Mouse (Mus musculus) macrophage (primary cell): Measurements from ENCODE around the gene Ucn2. TPM values are rescaled to one million over a fixed set of nuclear protein-coding genes. Genes with fewer than 3 reads are reported as not detected.

Experiments
- H3K27ac ChIP-seq: fragments of 350-480 bp; formaldehyde crosslinking; 2 replicates; pipeline ENCODE4 v1.9.0; 2021
- H3K36me3 ChIP-seq: fragments of 350-480 bp; formaldehyde crosslinking; 2 replicates; pipeline ENCODE4 v1.9.0; 2021; ENCODE audit errors: inconsistent target
- H3K4me3 ChIP-seq: fragments of 350-480 bp; formaldehyde crosslinking; 2 replicates; pipeline ENCODE4 v1.9.0; 2021; ENCODE audit errors: inconsistent target
- H3K79me2 ChIP-seq: fragments of 350-480 bp; formaldehyde crosslinking; 2 replicates; pipeline ENCODE4 v1.9.0; 2021; ENCODE audit errors: inconsistent target
- WGBS: methylation state at CpG from one replicate; pipeline ENCODE4 v1.1.7; 2026; ENCODE audit warnings: inconsistent platforms; ENCODE audit not compliant: missing documents; 5-methylcytosine and 5-hydroxymethylcytosine counted together
- polyA plus RNA-seq: library from polyadenylated mRNA; stranded (reverse); fragments of 250-400 nt; gene quantifications from 3 replicates; pipeline ENCODE4 v1.2.4, GENCODE M21; 2018; ENCODE audit warnings: inconsistent platforms

The Ucn2 gene
- polyA plus RNA-seq, 1 experiment from 2014 or later = not detected

DNA sequence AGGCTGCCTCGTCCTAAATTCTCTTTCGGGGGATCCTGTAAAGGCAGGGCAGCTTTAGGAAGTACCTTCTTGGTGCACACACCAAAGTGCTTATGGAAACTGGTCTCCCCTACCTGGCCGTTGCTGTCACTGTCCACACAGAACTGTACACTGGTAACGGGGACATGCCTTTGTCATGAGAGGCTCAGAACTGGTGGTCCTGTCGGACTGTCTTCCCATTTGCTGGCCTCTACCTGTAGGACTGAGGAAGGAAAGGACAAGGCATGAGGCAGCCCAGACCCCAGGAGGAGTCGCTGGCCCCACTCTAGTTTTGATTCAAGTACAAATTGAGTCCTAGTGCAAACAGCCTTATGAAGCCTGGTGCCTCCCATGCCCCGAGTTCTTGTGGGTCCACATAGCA, 45.2 kb downstream of the Ucn2 start:
- no peaks in the 10 kb centered on the region for H3K79me2 ChIP-seq
- H3K4me3 ChIP-seq = no peak overlapping the region
- H3K27ac ChIP-seq = no peak overlapping the region
- H3K36me3 ChIP-seq = peaks cover 41% of the 10 kb centered on the region; the same call in 1 of the 2 replicates
- 93% methylated on average over 7 of the region's 7 CpGs for WGBS

DNA sequence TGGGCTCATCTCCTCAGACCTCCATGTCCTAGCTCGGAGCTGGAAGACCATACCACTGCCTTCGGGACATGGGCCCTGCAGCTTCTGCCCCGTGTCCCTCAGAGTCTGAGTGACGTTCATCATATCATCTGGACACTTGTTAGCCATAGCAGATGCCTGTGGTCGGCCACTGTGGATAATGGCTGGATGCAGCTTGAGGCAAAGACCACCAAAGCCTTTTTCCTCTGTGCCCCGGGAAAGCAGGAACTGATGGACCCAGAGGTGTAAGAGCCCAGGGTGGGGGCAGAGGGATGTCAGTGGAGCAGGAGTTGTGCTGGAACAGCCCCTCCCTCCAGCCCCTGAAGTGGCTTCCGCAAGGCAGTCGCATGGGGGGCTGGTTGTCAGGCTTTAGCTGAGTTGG, 45.9 kb downstream of the Ucn2 start:
- H3K79me2 ChIP-seq = no peaks in the 10 kb centered on the region
- 99% methylated on average over 8 of the region's 8 CpGs for WGBS
- H3K27ac ChIP-seq = no peak overlapping the region
- peaks cover 37% of the 10 kb centered on the region; the same call in 1 of the 2 replicates for H3K36me3 ChIP-seq
- no peak overlapping the region for H3K4me3 ChIP-seq

GRCm38 (mm10) chr9:109032435-109032834, 46.6 kb downstream of the Ucn2 start:
- H3K4me3 ChIP-seq = no peak overlapping the region
- whole genome bisulfite sequencing = 78% methylated on average over 6 of the region's 6 CpGs
- no peak overlapping the region for H3K27ac ChIP-seq
- H3K79me2 ChIP-seq = no peaks in the 10 kb centered on the region
- peaks cover 30% of the 10 kb centered on the region; the same call in 1 of the 2 replicates for H3K36me3 ChIP-seq

Other genes starting within 250 kb of the Ucn2 start
- gene Ip6k2, start 202.2 kb upstream of the Ucn2 start, polyA plus RNA-seq = 21.7 to 28.6 TPM (median 24.7 TPM) in 3 replicates
- 10.6 to 19.3 TPM (median 11.4 TPM) in 3 replicates for gene Nckipsd, start 177.6 kb upstream of the Ucn2 start, polyA plus RNA-seq
- gene Celsr3, start 159.7 kb upstream of the Ucn2 start, polyA plus RNA-seq = 0.53 to 1.2 TPM (median 0.95 TPM) in 3 replicates
- gene Slc26a6, start 132.7 kb upstream of the Ucn2 start, polyA plus RNA-seq = 5.2 to 17.9 TPM (median 8.1 TPM) in 3 replicates
- gene Tmem89, start 71.4 kb upstream of the Ucn2 start, polyA plus RNA-seq = not detected in 3 replicates
- gene Uqcrc1, start 49.4 kb upstream of the Ucn2 start, polyA plus RNA-seq = 93.6 to 149 TPM (median 105 TPM) in 3 replicates
- gene Col7a1, start 32.4 kb upstream of the Ucn2 start, polyA plus RNA-seq = 0.11 to 0.42 TPM (median 0.14 TPM) in 3 replicates
- 23.2 to 27.5 TPM (median 24.0 TPM) in 3 replicates for gene Pfkfb4, start 5.8 kb downstream of the Ucn2 start, polyA plus RNA-seq
- gene Shisa5, start 52.6 kb downstream of the Ucn2 start, polyA plus RNA-seq = 392 to 901 TPM (median 421 TPM) in 3 replicates
- 60.4 to 194 TPM (median 98.8 TPM) in 3 replicates for gene Trex1, start 73.7 kb downstream of the Ucn2 start, polyA plus RNA-seq
- 6.3 to 9.1 TPM (median 6.5 TPM) in 3 replicates for gene Atrip, start 88.1 kb downstream of the Ucn2 start, polyA plus RNA-seq
- 2.5 to 7.4 TPM (median 5.7 TPM) in 3 replicates for gene Ccdc51, start 96.5 kb downstream of the Ucn2 start, polyA plus RNA-seq
- gene Tma7, start 96.6 kb downstream of the Ucn2 start, polyA plus RNA-seq = 294 to 336 TPM (median 314 TPM) in 3 replicates
- gene Plxnb1, start 109.4 kb downstream of the Ucn2 start, polyA plus RNA-seq = not detected in 3 replicates
- not detected in 3 replicates for gene Fbxw21, start 176.0 kb downstream of the Ucn2 start, polyA plus RNA-seq
- not detected in 3 replicates for gene Fbxw13, start 210.0 kb downstream of the Ucn2 start, polyA plus RNA-seq
- gene Fbxw20, start 248.7 kb downstream of the Ucn2 start, polyA plus RNA-seq = not detected in 3 replicates